Mouse (Mus musculus) kidney, embryonic 14.5 days (tissue): ENCODE measurements around the gene Mest. TPM values are rescaled to one million over a fixed set of nuclear protein-coding genes. Genes with fewer than 3 reads are reported as not detected.

Experiments
- ATAC-seq: fragments of 200-750 bp; cut with Nextera tagmentation; 2 replicates; pipeline ENCODE4 v1.8.0; 2017; ENCODE audit warnings: moderate number of reproducible peaks, mild to moderate bottlenecking, moderate TSS enrichment, moderate library complexity; ENCODE audit not compliant: low FRiP score, low TSS enrichment
- H3K27ac ChIP-seq: fragments of 300-500 bp; sonication (generic); 2 replicates; pipeline ENCODE4 v1.5.1; 2014; ENCODE audit warnings: low read depth, mild to moderate bottlenecking, low read length, moderate library complexity, mixed read lengths
- H3K27me3 ChIP-seq: fragments of 300-500 bp; sonication (generic); 2 replicates; pipeline ENCODE4 v1.6.1; 2014; ENCODE audit warnings: mild to moderate bottlenecking, low read length; ENCODE audit not compliant: control insufficient read depth, insufficient read depth
- H3K36me3 ChIP-seq: fragments of 300-500 bp; sonication (generic); 2 replicates; pipeline ENCODE4 v1.6.1; 2014; ENCODE audit warnings: low read length, mixed read lengths; ENCODE audit not compliant: control insufficient read depth, insufficient read depth
- H3K4me1 ChIP-seq: fragments of 300-500 bp; sonication (generic); 2 replicates; pipeline ENCODE4 v1.6.1; 2014; ENCODE audit warnings: low read length, mixed read lengths; ENCODE audit not compliant: control insufficient read depth, insufficient read depth
- H3K4me2 ChIP-seq: fragments of 300-500 bp; sonication (generic); replicated peaks from 2 replicates; pipeline ENCODE4 v1.6.1; 2014; ENCODE audit warnings: low read depth, mild to moderate bottlenecking, low read length
- H3K4me3 ChIP-seq: fragments of 300-500 bp; sonication (generic); 2 replicates; pipeline ENCODE4 v1.5.1; 2014; ENCODE audit warnings: mild to moderate bottlenecking, low read length
- H3K9ac ChIP-seq: fragments of 300-500 bp; sonication (generic); 2 replicates; pipeline ENCODE4 v1.6.1; 2014; ENCODE audit warnings: low read depth, mild to moderate bottlenecking, low read length, moderate library complexity
- H3K9me3 ChIP-seq: fragments of 300-500 bp; sonication (generic); 2 replicates; pipeline ENCODE4 v1.6.1; 2016; ENCODE audit warnings: low read length; ENCODE audit not compliant: control insufficient read depth
- WGBS: fragments of 180-500 bp; shearing (Covaris S2); extraction: QIAGEN DNeasy Blood & Tissue Kit; methylation state at CpG from one replicate; pipeline ENCODE4 v1.1.7; 2014; 5-methylcytosine and 5-hydroxymethylcytosine counted together
- polyA plus RNA-seq: library from polyadenylated mRNA; unstranded; fragments of >200 nt; fragmentation: Nextera tagmentation; extraction: Ambion mirVana; gene quantifications from 2 replicates; pipeline ENCODE4 v1.2.1, GENCODE M21; 2014

Mest gene
- polyA plus RNA-seq, 1 experiment from 2014 or later, result 2,617 TPM

- H3K27ac ChIP-seq, result peak overlapping the region; percentile 92
- ATAC-seq, result peak; percentile 88
- H3K4me1 ChIP-seq, result peaks cover 29% of the 10 kb centered on the region
- no peaks in the 10 kb centered on the region for H3K27me3 ChIP-seq
- H3K9ac ChIP-seq, result peak overlapping the region; percentile 34; the same call in 1 of the 2 replicates
- H3K4me2 ChIP-seq, result peak overlapping the region; percentile 12; the same call in 1 of the 2 replicates
- no peaks in the 10 kb centered on the region for H3K9me3 ChIP-seq
- H3K4me3 ChIP-seq, result no peak overlapping the region
- H3K36me3 ChIP-seq, result no peaks in the 10 kb centered on the region
- 29% methylated on average over 13 of the region's 13 CpGs for WGBS
Observed at GRCm38 (mm10) chr6:30681935-30682900, 41.1 kb upstream of the Mest start.

DNA sequence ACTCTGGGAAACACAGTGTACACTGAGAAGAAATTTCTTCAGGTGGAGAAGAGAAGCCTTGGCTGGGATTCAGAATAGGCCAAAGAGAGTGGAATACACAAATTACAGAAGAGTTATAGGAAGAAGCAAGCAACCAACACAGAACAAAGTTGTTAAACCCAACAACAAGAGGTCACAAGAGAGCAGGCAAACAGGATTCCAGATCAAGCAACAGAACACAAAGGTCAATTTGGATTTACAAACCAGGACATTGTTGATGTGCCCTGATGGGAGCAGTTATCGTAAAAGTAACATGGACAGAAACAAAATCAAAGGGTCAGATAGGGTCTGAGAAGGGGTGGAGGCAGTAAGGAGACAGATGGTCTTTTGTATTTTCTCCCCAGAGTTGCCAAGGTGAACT lies 38.8 kb upstream of the Mest start:
- H3K36me3 ChIP-seq, result no peaks in the 10 kb centered on the region
- no peak overlapping the region for H3K9ac ChIP-seq
- WGBS, result 71% methylated on average over 1 of the region's 1 CpGs
- no peak for ATAC-seq
- H3K9me3 ChIP-seq, result no peaks in the 10 kb centered on the region
- H3K4me2 ChIP-seq, result no peak overlapping the region
- peaks cover 24% of the 10 kb centered on the region for H3K4me1 ChIP-seq
- H3K27me3 ChIP-seq, result no peaks in the 10 kb centered on the region
- no peak overlapping the region for H3K27ac ChIP-seq
- no peak overlapping the region for H3K4me3 ChIP-seq

DNA sequence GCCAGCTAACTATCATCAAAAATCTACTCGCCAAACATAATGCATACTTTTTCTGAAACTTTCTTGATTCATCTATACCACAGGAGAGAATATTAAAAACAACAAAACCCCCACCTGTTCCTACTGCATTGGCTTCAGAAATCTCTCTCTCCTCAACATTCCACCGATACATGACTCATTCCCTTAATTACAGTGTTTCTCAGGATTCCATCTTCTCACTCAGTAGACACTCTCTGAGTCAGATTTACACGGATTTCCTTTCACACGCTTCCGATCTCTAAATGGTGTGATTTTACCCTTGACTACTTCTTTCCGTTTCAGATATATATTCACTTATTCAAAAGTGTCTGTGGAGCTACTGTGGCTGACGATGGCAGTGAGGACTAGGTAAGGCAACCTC lies 36.1 kb upstream of the Mest start:
- 91% methylated on average over 7 of the region's 7 CpGs for WGBS
- no peaks in the 10 kb centered on the region for H3K27me3 ChIP-seq
- H3K27ac ChIP-seq, result no peak overlapping the region
- no peak overlapping the region for H3K4me2 ChIP-seq
- no peak overlapping the region for H3K4me3 ChIP-seq
- H3K9ac ChIP-seq, result no peak overlapping the region
- no peak for ATAC-seq
- H3K4me1 ChIP-seq, result peaks cover 10% of the 10 kb centered on the region; the same call in 1 of the 2 replicates
- no peaks in the 10 kb centered on the region for H3K9me3 ChIP-seq
- no peaks in the 10 kb centered on the region for H3K36me3 ChIP-seq

DNA sequence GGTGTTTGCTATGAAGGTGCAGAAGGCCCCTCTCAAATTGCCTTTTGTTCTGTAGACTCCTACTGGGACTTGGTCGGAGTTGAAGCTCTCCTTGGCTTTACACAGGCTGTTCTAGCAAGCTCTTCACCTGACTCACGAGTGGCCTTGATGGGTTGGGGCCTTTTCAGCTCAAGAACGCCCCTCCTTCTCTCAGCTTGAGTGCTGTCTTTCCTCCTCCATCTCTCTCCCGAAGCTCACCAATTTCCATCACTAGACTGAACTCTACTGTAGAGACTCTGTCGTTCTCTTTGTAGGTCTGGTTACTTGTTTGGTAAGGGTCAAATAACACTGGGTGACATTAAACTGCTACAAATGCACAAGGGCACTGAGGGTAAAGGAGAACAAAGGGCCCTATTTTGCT lies 30.5 kb upstream of the Mest start:
- ATAC-seq, result no peak; the same call in 1 of the 2 replicates
- Histone ChIP-seq H3K27me3 (no peaks in the 10 kb centered on the region), H3K4me2 (peak overlapping the region; percentile 52), H3K27ac (peak overlapping the region; percentile 79), H3K9ac (peak overlapping the region; percentile 58; the same call in 1 of the 2 replicates), H3K4me3 (peak overlapping the region; percentile 39; the same call in 1 of the 2 replicates), H3K4me1 (peaks cover 3% of the 10 kb centered on the region; the same call in 1 of the 2 replicates), H3K9me3 (no peaks in the 10 kb centered on the region), H3K36me3 (no peaks in the 10 kb centered on the region)
- 73% methylated on average over 5 of the region's 5 CpGs for whole genome bisulfite sequencing

GRCm38 (mm10) chr6:30693350-30693991 lies 29.9 kb upstream of the Mest start, which contains the start of gene Cep41:
TSS of gene Cep41 (minus strand) at chr6:30693749.
- Histone ChIP-seq H3K27me3 (no peaks in the 10 kb centered on the region), H3K4me2 (peak within 1 kb of the TSS; percentile 52), H3K4me1 (peaks cover 3% of the 10 kb centered on the region; the same call in 1 of the 2 replicates), H3K36me3 (no peaks in the 10 kb centered on the region), H3K9ac (peak within 1 kb of the TSS; percentile 58), H3K9me3 (no peaks in the 10 kb centered on the region), H3K27ac (peak within 1 kb of the TSS; percentile 79), H3K4me3 (peak within 1 kb of the TSS; percentile 39)
- WGBS, result 2% methylated on average over 49 of the region's 52 CpGs
- ATAC-seq, result peak; percentile 97

DNA sequence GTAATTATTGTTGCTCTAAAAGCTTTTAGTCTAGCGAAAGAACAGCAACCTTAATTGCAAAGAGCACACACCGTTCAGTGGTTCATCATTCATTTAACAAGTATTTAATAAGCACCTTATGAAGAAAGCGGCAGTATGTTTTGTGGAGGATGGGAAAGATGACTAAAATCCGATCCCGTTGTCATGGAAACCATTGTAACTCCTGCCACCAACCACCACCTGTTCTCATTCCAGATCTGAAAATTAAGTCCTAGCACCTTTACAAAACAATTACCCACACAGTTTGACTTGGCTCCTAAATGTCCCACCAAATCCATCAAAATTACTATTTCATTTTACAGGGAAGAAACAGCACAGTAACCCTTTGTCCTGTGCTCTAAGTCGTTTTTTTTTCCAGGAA lies 29.1 kb upstream of the Mest start:
- Histone ChIP-seq H3K4me2 (peak overlapping the region; percentile 35), H3K27me3 (no peaks in the 10 kb centered on the region), H3K4me3 (peak overlapping the region; percentile 39; the same call in 1 of the 2 replicates), H3K9me3 (no peaks in the 10 kb centered on the region), H3K4me1 (peaks cover 3% of the 10 kb centered on the region; the same call in 1 of the 2 replicates), H3K9ac (peak overlapping the region; percentile 37; the same call in 1 of the 2 replicates), H3K27ac (peak overlapping the region; percentile 79), H3K36me3 (no peaks in the 10 kb centered on the region)
- 55% methylated on average over 6 of the region's 6 CpGs for WGBS
- ATAC-seq, result no peak

DNA sequence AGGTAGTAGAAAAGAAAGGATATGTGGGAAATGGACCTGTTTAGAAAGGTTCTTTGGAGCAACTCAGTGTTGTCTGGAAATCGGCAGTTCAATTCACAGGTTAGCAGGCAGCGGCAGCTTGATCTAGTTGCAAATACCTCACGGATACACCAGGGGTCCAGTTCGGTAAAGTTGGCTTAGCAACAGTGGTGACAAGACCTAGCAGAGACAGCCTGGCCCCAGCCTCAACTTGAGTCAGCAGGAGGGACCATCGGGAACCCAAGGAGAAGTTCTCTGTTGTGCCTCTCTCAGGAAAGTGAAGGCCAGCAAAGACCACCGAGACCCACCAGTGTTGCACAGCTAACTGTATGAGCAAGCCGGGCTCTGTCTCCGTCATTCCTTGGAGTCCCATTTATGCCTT lies 28.2 kb upstream of the Mest start:
- H3K4me2 ChIP-seq, result no peak overlapping the region
- no peak overlapping the region for H3K27ac ChIP-seq
- H3K4me1 ChIP-seq, result peaks cover 9% of the 10 kb centered on the region
- H3K27me3 ChIP-seq, result no peaks in the 10 kb centered on the region
- 92% methylated on average over 8 of the region's 8 CpGs for WGBS
- no peak overlapping the region for H3K4me3 ChIP-seq
- no peaks in the 10 kb centered on the region for H3K9me3 ChIP-seq
- H3K9ac ChIP-seq, result no peak overlapping the region
- no peak for ATAC-seq
- no peaks in the 10 kb centered on the region for H3K36me3 ChIP-seq

DNA sequence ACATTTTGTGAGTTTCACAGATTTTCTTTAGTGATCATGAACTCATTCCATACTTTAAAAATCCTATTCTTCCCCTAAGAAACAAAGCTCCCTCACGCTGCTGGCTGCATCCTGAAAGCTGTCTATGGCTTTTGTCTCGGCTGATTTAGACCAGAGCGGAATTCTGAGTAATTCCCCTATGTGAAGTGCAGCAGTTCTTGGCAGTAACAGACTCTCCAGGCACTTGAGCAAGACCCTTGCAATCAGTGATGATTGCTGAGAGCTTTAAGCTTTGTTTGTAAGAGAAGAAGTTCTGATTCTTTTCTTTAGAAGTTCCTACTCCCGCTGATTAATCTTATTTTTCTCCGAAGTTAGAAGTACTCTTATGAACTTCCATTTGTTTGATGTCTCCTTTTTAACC lies 25.9 kb upstream of the Mest start:
- H3K4me2 ChIP-seq, result no peak overlapping the region
- H3K9ac ChIP-seq, result no peak overlapping the region
- no peaks in the 10 kb centered on the region for H3K36me3 ChIP-seq
- no peak for ATAC-seq
- peak overlapping the region; percentile 43; the same call in 1 of the 2 replicates for H3K27ac ChIP-seq
- H3K4me3 ChIP-seq, result no peak overlapping the region
- 60% methylated on average over 5 of the region's 5 CpGs for WGBS
- no peaks in the 10 kb centered on the region for H3K9me3 ChIP-seq
- no peaks in the 10 kb centered on the region for H3K27me3 ChIP-seq
- H3K4me1 ChIP-seq, result peaks cover 13% of the 10 kb centered on the region
